Comparison of ENCODE assay signal across 20 mouse cellular contexts in the genomic region with DNA sequence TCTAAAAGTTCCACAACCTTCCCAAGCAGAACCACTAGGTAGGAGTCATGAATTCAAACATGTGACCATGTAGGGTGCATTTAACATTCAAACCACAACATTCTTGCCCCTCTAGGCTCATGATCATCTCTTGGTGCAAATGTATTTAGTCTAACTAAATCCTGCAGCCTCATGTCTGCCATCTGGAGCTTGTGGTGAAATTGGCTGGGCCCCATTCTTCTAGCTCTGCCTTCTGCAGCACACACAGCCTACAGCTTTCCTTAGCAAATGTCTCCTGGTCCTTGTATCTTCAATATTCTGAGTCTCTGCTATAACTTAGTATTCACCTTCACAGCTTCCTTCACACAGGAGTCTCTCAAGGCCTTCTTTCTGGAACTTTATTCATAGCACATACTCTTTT.
DNase-seq lines count a peak whose midpoint lies in the region; ATAC-seq and TF ChIP-seq lines count a peak whose summit lies in the region.
"Had no signal": no experiment of that assay in that cellular context is flagged by ENCODE, and none has a peak within 500 bp of the region (broad histone marks: within the 10 kb centered on the region; RNA-seq: fewer than 3 reads in every experiment).

No protein-coding gene starts in this region.

- H3K27me3 ChIP-seq in forebrain, embryonic 14.5 days (replicated peaks; ENCODE audit: control insufficient read depth, insufficient read depth, low read length), result no peaks in the 10 kb centered on the region
- no peaks in the 10 kb centered on the region for H3K27me3 ChIP-seq in hindbrain, postnatal 0 days (ENCODE audit: insufficient read depth, low read length)
- H3K27me3 ChIP-seq: embryonic facial prominence, embryonic 15.5 days; limb, embryonic 13.5 days; liver, embryonic 13.5 days; neural tube, embryonic 12.5 days had no signal

- H3K4me2 ChIP-seq in forebrain, embryonic 14.5 days (ENCODE audit: low read length), result no peak overlapping the region
- H3K4me2 ChIP-seq in hindbrain, postnatal 0 days (ENCODE audit: low read depth, low read length), result no peak overlapping the region
- H3K4me2 ChIP-seq: embryonic facial prominence, embryonic 15.5 days; hindbrain, embryonic 14.5 days; limb, embryonic 13.5 days; liver, embryonic 13.5 days; lung, embryonic 14.5 days; neural tube, embryonic 12.5 days had no signal

- H3K9ac ChIP-seq in forebrain, embryonic 14.5 days (ENCODE audit: low read length), result no peak overlapping the region
- H3K9ac ChIP-seq in hindbrain, postnatal 0 days (replicated peaks; ENCODE audit: low read length), result no peak overlapping the region
- H3K9ac ChIP-seq: embryonic facial prominence, embryonic 15.5 days; hindbrain, embryonic 14.5 days; limb, embryonic 13.5 days; liver, embryonic 13.5 days; lung, embryonic 14.5 days; neural tube, embryonic 12.5 days had no signal

- 0 out of 2 replicates have a peak, but pooled peaks cover 7% of the 10 kb centered on the region for H3K36me3 ChIP-seq in forebrain, embryonic 14.5 days (ENCODE audit: control insufficient read depth, insufficient read depth, low read length)
- no peaks in the 10 kb centered on the region for H3K36me3 ChIP-seq in hindbrain, postnatal 0 days (ENCODE audit: insufficient read depth, low read length)
- H3K36me3 ChIP-seq: embryonic facial prominence, embryonic 15.5 days; limb, embryonic 13.5 days; liver, embryonic 13.5 days had no signal

- no peak for ATAC-seq in forebrain, embryonic 14.5 days
- ATAC-seq in hindbrain, postnatal 0 days, result no peak
- ATAC-seq: intestine, embryonic 16.5 days had no signal

- H3K4me1 ChIP-seq in forebrain, embryonic 14.5 days (ENCODE audit: control insufficient read depth, insufficient read depth, low read length), result no peaks in the 10 kb centered on the region
- no peaks in the 10 kb centered on the region for H3K4me1 ChIP-seq in hindbrain, postnatal 0 days (ENCODE audit: insufficient read depth, low read length)
- H3K4me1 ChIP-seq: embryonic facial prominence, embryonic 15.5 days; limb, embryonic 13.5 days; liver, embryonic 13.5 days; midbrain, embryonic 10.5 days; neural tube, embryonic 12.5 days had no signal

- DNase-seq in right cerebral cortex, adult 18-20 months, result peak; percentile 33
- DNase-seq in right cerebral cortex, adult 2 months (ENCODE audit: low spot score in 2 of 2), result no peak
- peak; percentile 29 for DNase-seq in cerebellum, adult 8-10 months
- peak; percentile 33 to 62 for DNase-seq in layer of hippocampus, adult 2 months (ENCODE audit: low spot score in 2 of 2)
- no peak for DNase-seq in forebrain, embryonic 14.5 days (ENCODE audit: low spot score)
- no peak for DNase-seq in retina, embryonic 14.5 days (ENCODE audit: low spot score)
- no peak for DNase-seq in hindbrain, postnatal 0 days (ENCODE audit: low spot score)
- DNase-seq: embryo, embryonic 11 days; gastrocnemius, postnatal 14 days; heart, adult 2 months; heart, postnatal 36 days; liver, embryonic 13.5 days; lung, embryonic 14.5 days; lung, postnatal 4 days had no signal

- H3K27ac ChIP-seq in layer of hippocampus, adult 2 months, result peak overlapping the region; percentile 62
- no peak overlapping the region for H3K27ac ChIP-seq in forebrain, embryonic 14.5 days (ENCODE audit: low read depth, low read length)
- H3K27ac ChIP-seq in hindbrain, postnatal 0 days, result no peak overlapping the region
- H3K27ac ChIP-seq: embryonic facial prominence, embryonic 15.5 days; heart, adult 2 months; hindbrain, embryonic 14.5 days; limb, embryonic 13.5 days; liver, embryonic 13.5 days; midbrain, embryonic 10.5 days; neural tube, embryonic 12.5 days had no signal

- TF ChIP-seq CTCF in layer of hippocampus, adult 2 months (conservative IDR thresholded peaks at IDR 0.05), result no peak
- TF ChIP-seq CTCF in hindbrain, postnatal 0 days (IDR thresholded peaks at IDR 0.05; ENCODE audit: low read depth), result no peak

- H3K9me3 ChIP-seq in forebrain, embryonic 14.5 days (replicated peaks; ENCODE audit: control insufficient read depth, low read length), result no peaks in the 10 kb centered on the region
- no peaks in the 10 kb centered on the region for H3K9me3 ChIP-seq in hindbrain, postnatal 0 days (ENCODE audit: low read length)
- H3K9me3 ChIP-seq: embryonic facial prominence, embryonic 15.5 days; limb, embryonic 13.5 days; liver, embryonic 13.5 days; midbrain, embryonic 10.5 days; neural tube, embryonic 12.5 days had no signal

- H3K4me3 ChIP-seq in layer of hippocampus, adult 2 months, result no peak overlapping the region
- no peak overlapping the region for H3K4me3 ChIP-seq in forebrain, embryonic 14.5 days (ENCODE audit: low read depth, low read length)
- no peak overlapping the region for H3K4me3 ChIP-seq in hindbrain, postnatal 0 days (ENCODE audit: low read length)
- H3K4me3 ChIP-seq: embryonic facial prominence, embryonic 15.5 days; heart, adult 2 months; limb, embryonic 13.5 days; liver, embryonic 13.5 days; midbrain, embryonic 10.5 days; neural tube, embryonic 12.5 days had no signal

Comparison
In these comparisons a context has a peak if more than half of its experiments do, and no peak if none do; other contexts are left out.
1. DNase-seq: peak in right cerebral cortex, adult 18-20 months (single experiment), cerebellum, adult 8-10 months (single experiment) and layer of hippocampus, adult 2 months (2 of 2); none in right cerebral cortex, adult 2 months (0 of 2), forebrain, embryonic 14.5 days (single experiment), retina, embryonic 14.5 days (single experiment) and hindbrain, postnatal 0 days (single experiment).